Mouse (Mus musculus) brain, adult 10 weeks (tissue): ENCODE measurements around the gene Fhl2. TPM values are rescaled to one million over a fixed set of nuclear protein-coding genes. Genes with fewer than 3 reads are reported as not detected.

Experiments
- polyA plus RNA-seq: library from polyadenylated mRNA; stranded (reverse); fragments of 350-450 nt; fragmentation: Illumina TruSeq; extraction: RNeasy Lipid Tissue Mini Kit (QIAGEN cat#74804); gene quantifications from one replicate; pipeline ENCODE4 v1.2.3, GENCODE M21; 2015; ENCODE audit warnings: low read depth, low replicate concordance

Gene Fhl2
- 50.0 TPM for polyA plus RNA-seq

GRCm38 (mm10) chr1:43196661-43197241, at the start of gene Fhl2:
Gene Fhl2 (minus strand): TSS chr1:43196984.

GRCm38 (mm10) chr1:43098031-43098984, 98.5 kb downstream of the Fhl2 start, which contains the start of the genes Tgfbrap1 and AI597479:
Gene Tgfbrap1 (minus strand): TSS chr1:43098637.
Gene AI597479 (plus strand): TSS chr1:43098710.

Other genes with a start within 250 kb of the Fhl2 start
- 10.7 TPM for gene Gpr45, start 244.1 kb downstream of the Fhl2 start, polyA plus RNA-seq
- gene Tgfbrap1, start 98.3 kb downstream of the Fhl2 start, polyA plus RNA-seq, result 23.7 TPM
- gene AI597479, start 98.3 kb downstream of the Fhl2 start, polyA plus RNA-seq, result 32.8 TPM
- 22.8 TPM for gene Nck2, start 247.6 kb upstream of the Fhl2 start, polyA plus RNA-seq